Mouse (Mus musculus) brain, embryonic 14.5 days (tissue): ENCODE measurements at regions not wholly inside any gene's neighbourhood (a gene's known extent, or its start where the extent isn't known, plus 50 kb on each side); places are given as distances from the start of the nearest gene placed in this dataset.

Experiments
- CTCF ChIP-seq: fragments of 200-500 bp; IDR thresholded peaks from 2 replicates; pipeline ENCODE4 v1.5.1; 2012; ENCODE audit warnings: inconsistent platforms, mild to moderate bottlenecking, moderate library complexity, borderline replicate concordance; ENCODE audit not compliant: insufficient read depth, insufficient read length; ENCODE audit errors: extremely low read depth
- POLR2A ChIP-seq: fragments of 200-500 bp; IDR thresholded peaks from 2 replicates; pipeline ENCODE4 v1.6.1; 2012; ENCODE audit warnings: mild to moderate bottlenecking, inconsistent platforms, borderline replicate concordance; ENCODE audit not compliant: poor library complexity, insufficient read depth, insufficient read length, severe bottlenecking; ENCODE audit errors: extremely low read depth

- no peak for TF ChIP-seq POLR2A
- no peak for TF ChIP-seq CTCF
Observed at GRCm38 (mm10) chr1:185098195-185098974, 99.0 kb upstream of the Mark1 start.
